Mouse (Mus musculus): ENCODE data around the gene Dusp16.
A peak's percentile ranks its signal among the peaks of the same experiment; 100 is the strongest.

Dusp16 gene

DNA sequence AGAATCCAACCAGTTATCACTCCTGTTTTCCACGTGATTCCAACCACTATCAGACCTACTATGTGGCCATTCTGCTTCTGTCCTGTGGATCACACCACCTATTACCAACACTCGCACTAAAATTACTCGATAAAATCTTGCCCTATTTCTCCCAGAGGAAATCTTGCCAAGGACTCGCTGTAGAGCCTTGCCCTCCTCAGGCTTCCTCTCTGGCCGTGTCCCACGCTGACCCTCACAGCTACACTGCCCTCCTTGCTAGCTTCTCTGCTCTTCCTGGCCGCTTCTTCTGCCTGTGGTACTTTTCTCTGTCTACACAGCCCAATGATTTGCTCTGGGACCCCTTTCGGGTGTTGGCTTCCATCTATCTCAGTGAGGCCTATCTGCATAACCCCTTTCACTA lies 59.6 kb downstream of the Dusp16 start:
- no peak for DNase-seq

DNA sequence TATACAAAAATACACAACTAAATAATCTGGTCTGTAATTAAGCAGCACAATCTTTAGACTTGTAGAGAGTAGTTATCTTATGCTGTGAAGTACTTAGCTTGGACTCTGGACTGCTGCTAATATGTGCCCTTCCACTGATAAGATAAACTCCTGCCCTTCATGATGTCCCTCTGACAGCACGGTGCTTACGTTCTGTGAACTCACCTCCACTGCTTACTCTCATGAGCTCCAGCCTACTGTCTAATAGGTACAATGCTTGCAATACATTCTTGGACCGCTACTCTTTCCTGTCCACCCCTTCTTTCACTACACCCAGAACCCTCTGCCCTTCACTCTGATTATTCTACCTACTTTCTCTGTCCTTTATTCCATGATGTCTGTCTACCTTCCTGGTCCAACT lies 61.4 kb downstream of the Dusp16 start:
- no peak for DNase-seq

DNA sequence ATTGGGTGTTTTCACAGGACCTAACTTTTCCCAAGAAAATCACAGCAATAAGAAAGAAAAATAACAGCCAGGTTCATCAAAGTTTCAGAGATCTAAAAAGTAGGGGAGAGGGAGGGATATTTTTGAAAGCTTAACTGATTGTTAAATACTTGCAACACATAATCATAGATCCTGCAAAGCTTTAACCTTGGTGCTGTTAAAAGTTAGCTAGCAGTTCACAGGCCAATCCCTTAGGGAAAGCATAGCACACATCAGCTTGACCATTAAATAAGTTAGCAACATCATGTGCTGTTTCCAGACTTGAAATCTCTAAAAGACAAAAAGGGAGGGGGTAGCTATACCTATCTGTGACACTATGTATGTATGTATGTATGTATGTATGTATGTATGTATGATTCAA lies 67.0 kb downstream of the Dusp16 start:
- no peak for DNase-seq

DNA sequence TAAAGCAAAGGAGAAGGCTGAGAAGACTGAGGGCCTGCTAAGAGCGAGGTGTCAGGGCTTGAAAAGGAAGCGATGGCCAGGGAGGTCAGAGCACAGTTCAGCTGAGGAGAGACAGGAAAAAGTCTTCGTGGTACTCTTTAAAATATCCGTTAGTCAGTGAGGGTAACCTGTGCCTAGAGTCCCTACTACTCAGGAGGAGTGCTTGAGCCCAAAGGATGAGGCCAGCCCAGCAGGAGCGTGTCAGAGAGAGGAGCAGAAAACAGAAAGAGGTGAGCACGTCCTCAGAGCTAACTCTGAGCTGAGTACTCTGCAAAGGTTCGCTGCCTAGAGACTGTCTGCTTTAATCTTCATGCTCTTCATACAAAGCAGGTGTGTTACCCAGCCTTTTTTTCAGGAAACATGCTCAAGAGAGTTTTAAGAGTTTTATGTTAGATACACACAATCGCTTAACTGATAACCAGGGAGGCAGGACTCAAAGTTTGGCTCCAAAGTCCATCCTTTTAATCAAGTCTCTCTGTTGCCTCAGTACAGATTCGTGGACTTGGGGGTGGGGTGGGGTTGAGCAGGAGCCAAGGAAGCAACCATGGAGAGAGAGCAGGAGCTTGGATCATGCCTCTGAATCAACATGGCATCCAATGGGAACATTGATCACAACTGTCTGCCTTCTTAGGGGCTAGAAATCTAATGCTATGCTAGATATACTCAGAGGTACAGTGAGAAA lies 68.4 kb downstream of the Dusp16 start:
- no peak for DNase-seq

DNA sequence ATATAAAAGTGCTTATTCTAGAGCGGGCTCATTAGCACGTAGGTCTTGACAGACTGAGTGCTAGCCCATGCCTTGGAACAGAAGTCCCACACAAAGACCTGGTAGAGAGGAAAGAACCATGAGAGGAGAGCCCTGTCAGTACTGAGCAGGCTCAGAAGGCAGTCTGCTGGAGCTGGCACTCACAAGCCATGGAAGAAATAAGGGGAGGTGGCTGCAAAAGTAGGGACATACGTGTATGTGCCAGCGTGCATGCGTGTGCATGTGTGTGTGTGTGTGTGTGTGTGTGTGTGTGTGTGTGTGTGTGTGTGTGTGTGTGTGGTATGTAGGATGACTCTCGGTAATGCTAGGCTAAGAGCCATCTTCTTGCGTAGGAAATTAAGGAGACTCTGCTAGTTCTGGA lies 69.1 kb downstream of the Dusp16 start:
- no peak for DNase-seq

DNA sequence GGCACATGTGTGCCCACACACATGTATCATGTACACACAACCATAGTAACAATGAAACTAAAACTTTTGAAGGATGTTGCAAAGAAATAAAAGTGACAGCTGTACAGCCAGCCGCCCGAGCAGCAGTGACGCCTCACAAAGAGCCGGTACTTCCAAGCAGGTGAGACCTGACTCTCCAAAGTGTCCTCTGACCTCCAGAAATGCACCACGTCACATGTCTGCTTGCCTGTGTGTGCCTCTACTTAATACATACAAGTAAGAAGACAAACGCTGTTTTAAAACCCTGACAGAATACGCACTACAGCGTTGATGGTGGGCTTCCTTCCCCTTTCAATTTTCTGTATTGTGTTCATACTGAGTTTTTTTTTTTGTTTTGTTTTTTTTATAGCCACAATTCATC lies 69.5 kb downstream of the Dusp16 start:
- DNase-seq: no peak

DNA sequence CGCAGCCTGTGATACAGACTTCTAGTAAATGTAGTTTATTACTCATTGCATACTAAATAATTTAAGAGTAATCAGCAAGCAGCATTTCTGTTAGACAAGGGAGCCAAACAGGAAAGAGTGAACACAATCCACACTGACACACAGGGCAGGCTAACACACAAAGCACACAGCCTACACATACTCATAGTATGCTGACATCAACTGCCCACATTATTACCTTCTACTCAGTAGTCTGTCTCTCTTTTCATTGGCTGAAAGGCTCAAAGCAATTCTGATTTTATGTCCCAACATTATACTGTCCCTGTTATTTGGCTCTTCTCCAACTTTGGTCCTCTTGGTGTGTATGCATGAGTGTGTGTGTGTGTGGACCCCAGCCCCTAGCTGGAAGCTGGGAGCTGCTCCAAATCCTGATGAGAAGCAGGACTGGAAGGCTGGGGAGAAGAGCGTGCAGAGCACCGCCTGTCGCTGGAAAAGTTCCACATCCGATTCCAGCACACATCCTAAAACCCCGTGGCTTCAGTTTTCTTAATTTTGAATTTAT lies 70.6 kb downstream of the Dusp16 start:
- DNase-seq: no peak

DNA sequence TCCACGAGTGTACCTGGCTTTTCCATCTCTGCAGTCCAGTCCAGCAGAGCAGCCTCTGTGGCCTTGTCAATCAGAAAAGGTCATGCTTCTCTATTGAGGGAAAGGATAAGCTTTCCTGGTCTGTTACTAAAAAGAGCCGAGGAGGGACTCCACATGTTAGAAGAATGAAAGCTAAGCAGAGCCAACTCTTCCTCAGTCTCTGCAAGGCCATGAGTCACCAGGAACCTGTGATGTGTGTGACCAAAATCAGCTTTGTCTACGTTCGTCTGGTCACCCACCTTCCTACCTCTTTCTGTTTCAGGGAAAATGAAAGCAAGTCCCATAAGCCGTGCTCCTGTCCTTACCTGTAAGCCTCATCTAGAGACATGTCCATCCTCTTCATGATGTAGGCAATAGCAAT lies 72.3 kb downstream of the Dusp16 start:
- no peak for DNase-seq

DNA sequence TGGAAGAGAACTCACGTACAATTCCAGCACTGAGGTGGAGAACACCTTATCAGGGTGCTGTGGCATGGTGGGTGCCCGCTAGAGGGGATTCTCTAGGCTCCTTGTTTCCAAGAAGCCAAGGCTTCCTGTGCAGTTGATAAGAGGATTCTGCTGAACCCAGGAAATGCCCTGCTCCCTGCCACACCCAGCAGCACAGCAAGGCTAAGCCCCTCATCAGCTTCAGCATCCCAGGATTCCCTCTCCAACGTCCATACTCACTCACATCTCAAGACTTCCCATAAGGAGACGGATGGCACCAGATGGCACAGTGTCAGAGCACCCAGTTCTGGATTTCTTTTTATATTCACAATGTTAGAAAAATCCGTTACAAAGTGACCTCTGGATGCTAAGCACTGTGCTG lies 73.3 kb downstream of the Dusp16 start:
- DNase-seq: no peak

DNA sequence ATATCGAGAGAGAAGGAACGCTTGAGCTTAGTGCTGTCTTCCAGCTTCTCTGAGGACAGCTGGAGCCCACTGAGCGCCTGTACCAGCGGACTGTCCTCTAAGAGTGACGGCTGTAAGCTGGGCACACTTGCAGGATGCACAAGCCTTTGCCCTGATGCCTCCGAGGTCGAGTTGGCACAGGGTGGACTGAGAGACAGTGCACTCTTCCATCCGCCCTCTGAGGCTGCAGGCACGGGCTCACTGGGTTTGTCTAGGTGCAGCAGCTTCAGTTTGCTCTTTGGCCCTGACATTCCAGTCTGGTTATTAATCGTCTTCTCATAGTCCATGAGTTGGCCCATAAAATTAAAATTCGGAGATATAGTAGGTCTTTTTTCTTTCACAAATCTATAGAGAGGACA lies 73.8 kb downstream of the Dusp16 start:
- DNase-seq: no peak

DNA sequence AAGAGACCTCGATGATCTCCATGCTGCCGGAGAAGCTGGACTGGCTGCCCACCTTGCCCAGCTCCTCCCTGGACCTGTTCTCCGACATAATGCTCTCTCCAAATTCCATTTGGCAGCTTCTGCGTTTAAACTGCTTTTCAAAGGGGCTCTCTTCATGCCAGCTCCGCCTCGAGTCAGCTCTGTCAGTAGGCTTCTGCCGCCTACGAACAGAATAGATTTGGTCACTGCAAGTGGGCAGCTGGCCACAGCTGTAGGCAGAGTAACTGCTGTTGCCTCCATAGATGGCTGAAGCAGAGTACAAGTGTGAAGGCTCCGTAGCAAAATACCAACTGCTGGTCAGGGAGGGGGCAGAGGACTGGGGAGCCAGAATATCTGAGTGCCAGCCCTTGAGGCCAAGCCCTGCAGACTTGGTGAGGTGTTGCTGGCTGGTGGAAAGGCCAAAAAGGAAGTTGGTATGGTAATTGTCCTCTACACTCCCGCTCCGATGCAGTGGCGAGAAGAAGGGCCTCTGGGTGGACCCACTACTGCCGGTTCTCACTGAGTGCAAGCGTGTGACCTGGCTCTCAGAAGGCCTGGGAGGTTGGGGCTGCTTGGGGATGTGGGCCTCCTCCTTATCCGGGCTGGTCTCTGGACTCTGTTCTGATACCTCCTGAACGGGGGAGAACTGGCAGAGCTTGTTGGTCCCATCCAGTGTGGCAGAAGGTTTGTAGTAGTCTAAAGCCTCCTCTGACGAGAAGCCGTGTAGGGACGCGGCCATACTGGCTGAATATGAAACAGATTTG lies 74.3 kb downstream of the Dusp16 start:
- DNase-seq: no peak

DNA sequence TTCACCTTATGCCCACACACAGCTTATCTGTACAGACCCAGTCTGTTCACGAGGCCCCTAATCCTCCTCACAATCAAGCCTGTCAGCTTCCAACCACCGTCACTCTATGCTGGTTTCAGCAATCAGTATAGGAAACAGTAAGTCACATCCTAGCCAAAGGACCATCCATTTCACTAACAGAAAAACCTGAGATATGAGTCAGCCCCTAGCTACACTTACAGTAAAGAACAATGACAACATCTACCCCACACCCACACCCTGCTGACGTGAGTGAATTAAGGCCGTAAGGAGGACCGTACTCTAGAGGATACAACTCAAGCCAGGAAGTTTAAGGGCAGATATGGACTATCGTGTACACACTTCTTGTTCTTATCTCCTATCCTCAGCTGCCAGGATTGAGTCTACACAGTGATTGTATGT lies 76.2 kb downstream of the Dusp16 start:
- no peak for DNase-seq

DNA sequence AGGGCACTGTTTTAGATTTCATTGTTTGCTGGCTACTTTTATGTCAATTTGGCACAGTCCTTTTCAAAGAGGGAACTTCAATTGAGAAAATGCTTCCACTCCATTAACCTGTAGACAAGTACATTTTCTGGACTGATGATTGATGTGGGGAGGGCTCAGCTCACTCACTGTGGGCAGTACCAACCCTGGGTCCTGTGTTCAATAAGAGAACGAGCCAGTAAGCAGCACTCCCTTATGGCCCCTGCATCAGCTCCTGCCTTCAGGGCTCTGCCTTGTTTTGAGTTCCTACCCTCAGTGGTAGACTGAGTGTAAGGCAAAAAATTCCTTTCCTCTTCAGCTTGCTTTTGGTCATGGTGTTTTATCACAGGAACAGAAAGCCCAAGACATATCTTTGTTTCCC lies 78.5 kb downstream of the Dusp16 start:
- no peak for DNase-seq

DNA sequence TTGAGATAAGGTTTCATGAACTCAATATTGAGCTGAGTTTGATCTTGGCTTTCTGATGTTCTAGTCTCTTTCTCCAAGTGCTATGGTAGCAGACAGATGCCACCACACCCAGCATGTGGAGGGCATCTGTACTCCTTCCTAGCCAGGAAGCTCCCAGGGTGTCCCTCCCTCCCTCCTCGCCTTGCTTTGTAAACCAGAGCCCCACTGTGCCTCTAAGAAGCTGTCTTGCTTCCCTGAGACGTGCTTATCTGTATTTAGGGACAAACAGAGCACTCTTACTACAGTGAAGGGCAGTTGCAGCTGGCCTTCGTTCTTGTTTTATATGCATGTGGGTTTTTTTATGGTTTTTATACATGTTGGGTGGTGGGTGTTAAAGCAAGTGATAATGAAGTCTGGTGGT lies 79.1 kb downstream of the Dusp16 start:
- no peak for DNase-seq

DNA sequence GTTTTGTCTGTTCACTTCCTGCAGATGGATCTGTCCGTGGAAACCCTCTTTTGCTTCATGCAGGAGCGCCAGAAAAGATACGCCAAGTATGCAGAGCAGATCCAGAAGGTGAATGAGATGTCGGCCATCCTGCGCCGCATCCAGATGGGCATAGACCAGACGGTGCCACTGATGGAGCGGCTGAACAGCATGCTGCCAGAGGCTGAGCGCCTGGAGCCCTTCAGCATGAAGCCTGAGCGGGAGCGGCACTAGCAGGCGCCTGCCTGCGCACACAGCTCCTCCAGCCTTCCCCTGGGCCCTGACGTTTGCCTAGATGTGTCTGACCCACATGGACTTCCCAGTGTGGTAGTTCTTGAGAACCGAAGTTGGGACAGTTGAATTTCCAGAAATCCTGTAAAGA lies 82.4 kb downstream of the Dusp16 start:
- no peak for DNase-seq

DNA sequence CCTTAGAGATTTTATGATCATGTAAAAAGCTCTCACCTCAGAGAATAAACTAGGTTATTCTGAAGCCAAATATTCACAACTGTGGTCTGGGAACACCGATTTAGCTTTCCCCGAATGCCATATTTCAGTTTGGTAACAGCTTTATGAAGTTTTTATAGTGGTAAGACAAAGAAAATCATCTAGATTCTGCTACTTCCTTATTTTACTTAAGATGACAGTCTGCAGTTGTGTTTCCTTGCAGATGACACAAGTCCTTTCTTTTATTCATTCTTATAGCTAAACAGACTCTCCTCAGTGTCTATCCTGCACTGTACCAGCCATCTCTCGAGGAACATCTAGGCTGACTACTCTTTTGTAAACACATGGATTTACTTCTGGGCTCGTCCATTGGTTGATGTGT lies 86.0 kb downstream of the Dusp16 start:
- DNase-seq: no peak

DNA sequence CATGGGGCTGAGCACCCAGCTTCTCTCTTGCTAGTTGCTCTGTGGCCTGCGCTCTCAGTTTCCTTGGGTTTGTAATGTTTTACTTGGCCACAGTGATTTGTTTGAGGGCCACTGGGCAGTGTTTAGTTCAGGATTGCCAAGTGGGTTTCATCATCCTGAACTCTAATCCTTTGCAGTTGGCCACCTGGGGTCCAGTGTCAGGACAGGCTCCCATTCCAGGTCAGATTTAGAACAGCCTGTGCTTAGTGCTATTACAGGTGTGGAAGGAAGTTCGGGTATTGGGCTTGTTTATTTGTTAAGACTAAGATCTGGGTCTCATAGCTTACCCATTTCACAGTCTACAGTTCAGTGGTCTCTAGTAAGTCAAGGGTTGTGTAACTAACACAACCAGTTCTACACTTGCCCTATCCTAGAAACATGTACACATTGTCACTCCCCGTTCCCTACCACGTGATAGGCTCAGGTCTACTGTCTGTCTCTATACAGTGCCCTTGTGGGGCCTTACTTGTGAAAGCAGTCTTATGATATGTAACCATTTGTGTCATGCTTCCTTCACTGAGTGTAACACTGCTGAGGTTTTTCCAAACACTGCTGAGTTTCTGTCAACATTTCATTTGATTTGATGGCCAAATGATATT lies 89.3 kb downstream of the Dusp16 start:
- DNase-seq: no peak

DNA sequence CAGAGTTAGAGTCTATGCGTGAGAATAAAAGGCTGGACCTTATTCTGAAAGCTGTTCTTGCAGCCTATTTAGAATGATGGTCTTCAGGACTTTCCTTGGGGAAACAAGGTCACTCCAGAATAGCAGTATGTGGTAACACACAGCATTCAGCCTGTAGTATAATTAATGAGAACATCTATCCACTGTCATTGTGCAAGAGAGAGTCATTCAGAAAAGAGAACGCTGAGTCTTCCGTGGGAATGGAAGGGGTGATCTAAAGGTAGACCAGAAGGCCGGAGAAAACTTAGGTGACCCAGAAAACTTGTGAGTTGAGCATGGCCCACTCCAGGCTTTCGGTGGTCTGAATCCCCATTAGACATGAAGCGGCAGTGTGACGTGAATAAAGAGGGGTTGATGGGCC lies 90.2 kb downstream of the Dusp16 start:
- DNase-seq: no peak

DNA sequence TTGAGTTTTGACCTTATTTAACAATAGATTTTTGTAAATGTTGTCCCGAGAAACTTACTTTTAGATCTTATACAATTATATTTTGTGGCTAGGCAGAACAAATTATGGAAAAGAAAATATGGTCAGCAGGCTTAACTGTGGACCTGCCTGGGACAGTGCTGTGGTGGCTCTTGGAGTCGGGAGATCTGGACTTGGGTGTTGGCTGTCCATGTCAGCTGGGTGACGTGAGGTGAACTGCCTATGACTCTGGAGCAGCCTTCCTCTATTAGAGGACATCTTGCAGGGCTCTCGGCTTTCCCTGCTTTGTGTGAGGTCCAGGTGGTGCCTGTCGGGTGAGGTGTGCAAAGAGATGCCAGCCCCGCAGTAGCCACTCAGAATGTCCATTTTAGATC lies 91.2 kb downstream of the Dusp16 start:
- no peak for DNase-seq

DNA sequence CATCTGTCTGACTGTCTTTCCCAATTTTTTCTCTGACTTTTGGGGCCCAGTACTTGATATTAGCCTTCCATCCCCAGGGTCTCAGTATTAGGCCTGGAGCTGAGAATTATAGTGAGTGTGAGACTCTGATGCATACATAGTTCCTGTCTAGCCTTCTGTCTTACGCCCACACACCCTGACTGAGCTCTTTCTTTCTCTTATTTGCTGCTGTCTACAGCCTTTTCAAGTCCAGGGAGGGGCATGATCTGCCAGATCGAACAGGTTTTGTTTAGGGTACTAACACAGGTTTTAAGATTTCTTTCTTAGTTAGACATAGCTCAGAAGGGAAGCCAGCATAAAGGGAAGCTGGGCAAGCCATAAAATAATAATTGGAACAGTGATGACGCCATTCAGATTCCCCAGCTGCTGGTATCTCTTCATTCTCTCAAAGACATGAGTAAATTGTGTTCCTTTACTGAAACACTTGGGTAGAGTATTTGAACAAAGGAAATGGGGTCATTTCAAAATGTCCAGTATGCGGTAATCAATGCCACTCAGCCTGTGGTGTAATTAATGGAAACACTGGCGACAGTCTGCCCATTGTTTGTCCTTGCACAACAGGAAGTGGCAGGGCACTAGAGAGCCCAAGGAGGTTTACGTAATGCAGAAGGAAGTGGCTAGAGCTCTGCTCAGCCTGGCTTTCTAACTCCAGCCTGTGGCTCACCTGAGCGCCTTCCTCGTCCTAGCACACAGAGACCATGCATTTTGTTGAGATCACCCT lies 91.8 kb downstream of the Dusp16 start:
- DNase-seq: no peak

DNA sequence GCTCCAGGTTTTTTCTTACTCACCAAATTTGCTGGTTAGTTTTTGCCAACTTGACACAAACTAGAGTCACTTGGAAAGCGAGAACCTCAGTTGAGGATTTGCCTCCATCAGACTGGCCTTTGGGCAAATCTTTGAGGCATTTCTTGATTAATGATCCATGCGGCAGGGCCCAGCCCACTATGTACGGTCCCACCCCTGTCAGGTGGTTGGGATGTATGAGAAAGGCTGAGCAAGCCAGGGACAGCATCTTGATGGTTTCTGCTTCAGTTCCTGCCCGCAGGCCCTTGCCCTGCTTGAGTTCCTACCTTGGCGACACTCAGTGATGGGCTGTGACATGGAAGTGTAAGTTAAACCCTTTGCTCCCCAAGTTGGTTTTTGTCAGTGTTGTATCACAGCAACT lies 94.2 kb downstream of the Dusp16 start:
- no peak for DNase-seq

DNA sequence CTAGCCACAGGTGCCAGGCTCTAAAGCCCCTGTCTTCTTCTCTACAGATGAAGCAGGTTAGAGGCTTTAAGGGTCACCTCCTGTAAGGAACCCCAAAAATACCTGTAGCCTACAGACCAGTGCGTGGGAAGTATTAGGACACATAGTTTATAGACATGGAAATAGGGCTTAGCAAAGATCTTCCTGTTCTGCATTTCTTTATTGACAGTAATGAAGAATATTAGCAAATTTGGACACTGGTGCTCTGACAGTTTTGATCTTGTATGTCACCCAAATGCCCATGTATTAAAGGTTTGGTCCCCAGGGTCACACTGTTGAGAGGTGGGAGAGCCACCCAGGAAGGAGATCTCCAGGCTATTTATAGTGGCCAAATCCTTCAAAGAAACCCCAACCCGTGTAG lies 95.9 kb downstream of the Dusp16 start:
- no peak for DNase-seq

DNA sequence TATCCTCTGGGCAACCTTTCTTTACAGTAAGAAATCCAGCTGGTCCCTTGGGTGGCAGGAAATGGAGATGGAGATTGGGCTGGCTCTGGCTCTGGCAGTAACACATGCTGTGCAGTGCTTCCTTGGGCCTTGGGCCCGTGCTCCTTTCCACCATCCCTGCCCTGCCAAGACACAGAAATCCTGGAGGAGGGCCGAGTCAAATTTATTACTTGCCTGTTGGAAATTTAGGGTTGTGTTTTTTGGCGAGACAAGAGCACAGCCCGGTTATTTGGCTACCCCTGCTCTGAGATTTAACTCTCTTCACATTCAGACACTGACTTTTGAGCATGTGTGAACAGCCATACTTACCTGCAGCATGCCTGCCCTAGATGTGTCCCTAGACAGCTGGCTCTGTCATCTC lies 96.3 kb downstream of the Dusp16 start:
- DNase-seq: peak; percentile 74 to 79
